Mouse (Mus musculus) induced T-regulatory cell, adult 2 months (primary cell): ENCODE measurements at regions not wholly inside any gene's neighbourhood (a gene's known extent, or its start where the extent isn't known, plus 50 kb on each side); places are given as distances from the start of the nearest gene placed in this dataset.

ENCODE experiments used
- DNase-seq: peaks from one replicate; pipeline ENCODE4 v3.0.0-alpha.2; 2012; ENCODE audit warnings: low read depth

DNA sequence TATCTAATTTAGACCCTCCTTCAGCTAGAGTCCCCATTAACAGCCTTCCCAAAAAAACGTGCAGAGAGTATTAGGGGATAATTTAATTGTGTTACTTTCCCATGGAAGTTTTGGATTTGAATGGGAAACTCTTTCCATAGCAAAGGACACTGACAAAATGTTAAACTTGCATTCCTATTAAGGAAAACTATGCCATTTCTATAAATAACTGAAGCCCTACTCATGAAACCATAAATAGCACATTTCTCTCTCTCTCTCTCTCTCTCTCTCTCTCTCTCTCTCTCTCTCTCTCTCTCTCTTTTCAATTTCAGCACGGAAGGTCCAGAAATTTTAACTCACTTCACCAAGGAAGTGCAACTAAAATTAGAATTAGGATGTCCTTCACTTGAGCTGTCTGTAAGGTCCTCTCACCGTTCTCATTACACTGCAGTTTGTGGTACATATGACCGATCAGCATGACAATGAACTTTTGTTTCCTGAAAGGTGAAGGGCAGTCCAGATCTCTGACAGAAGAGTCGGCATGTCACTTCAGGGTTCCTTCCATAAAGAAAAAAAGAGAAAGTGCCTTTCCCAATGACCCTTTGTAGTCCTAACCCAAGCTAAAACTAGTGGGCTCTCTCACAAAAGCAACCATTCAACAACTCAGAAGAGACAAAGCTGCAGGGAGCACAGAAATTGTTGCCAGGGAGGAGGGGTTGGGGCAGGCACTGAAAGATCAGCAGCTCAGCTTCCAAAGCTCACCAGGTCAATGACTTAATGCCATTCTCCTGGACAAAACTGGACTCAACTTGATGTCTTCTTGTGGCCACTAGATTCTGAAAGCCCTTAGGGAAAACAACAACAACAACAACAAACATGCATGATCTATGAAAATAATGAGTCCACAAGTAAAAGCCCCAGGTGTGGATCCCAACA lies 696.9 kb downstream of the Diaph3 start:
- no peak for DNase-seq

GRCm38 (mm10) chr14:86441895-86442679 lies 698.9 kb downstream of the Diaph3 start:
- DNase-seq, result no peak

DNA sequence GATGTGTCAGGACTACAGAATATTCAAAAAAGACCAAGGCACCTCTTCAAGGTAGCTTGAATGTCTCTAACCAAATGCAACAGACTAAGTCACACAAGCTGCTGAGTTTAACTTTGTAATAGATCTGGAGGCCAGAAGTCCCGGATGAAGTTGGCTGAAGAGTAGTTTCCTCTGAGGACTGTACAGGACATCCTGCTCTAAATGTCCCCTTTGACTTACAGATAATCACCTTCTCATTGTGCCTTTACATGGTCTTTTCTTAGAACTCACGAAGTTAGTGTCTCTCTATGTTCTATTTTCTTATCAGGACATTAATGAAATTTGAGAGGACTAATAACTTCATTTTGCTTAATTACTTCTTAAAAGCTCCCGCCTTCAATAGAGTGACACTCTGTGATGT lies 703.7 kb downstream of the Diaph3 start:
- no peak for DNase-seq

- DNase-seq, result no peak
Observed at GRCm38 (mm10) chr14:86435345-86435744, 705.7 kb downstream of the Diaph3 start.

- DNase-seq, result no peak
Observed at GRCm38 (mm10) chr14:86431215-86431816, 709.7 kb downstream of the Diaph3 start.

DNA sequence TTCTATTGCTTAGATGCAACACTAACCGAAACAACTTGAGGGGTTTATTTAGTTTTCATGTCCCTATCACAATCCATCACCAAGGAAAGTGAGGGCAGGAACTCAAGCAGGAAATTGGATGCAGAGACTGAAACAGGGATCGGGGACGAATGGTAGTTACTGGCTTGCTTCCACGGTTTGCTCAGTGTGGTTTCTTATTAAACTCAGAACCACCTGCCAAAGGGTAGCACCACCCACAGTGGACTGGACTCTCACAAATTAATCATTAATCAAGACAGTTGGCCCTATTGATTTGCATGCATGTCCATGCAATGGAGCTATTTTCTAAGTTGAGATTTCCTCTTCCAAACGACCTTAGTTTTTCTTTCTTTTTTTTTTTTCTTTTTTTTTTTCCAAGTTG lies 719.2 kb downstream of the Diaph3 start:
- no peak for DNase-seq

- DNase-seq, result no peak
Observed at GRCm38 (mm10) chr14:86419959-86420598, 721.0 kb downstream of the Diaph3 start.

- no peak for DNase-seq
Observed at GRCm38 (mm10) chr14:86396876-86397275, 744.2 kb downstream of the Diaph3 start.

DNA sequence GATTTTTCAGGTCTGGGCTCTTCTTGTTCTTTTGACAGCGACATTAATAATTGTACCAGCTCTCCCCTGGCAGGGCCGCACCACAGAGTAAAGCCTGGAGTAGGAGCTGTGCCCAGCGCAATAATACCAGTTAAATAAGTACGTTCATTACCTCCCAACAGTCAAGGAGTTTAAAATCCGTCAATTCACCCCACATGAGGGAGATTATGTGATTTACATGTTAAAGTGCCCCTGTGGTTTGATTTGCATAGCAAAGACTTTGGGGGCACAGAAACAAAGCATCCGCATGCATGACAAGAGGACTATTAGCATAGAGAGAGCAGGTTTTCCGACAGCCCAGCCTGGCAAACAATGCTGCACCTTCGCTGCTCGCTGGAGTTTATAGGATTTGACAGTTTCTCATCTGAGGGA lies 745.1 kb downstream of the Diaph3 start:
- no peak for DNase-seq

DNA sequence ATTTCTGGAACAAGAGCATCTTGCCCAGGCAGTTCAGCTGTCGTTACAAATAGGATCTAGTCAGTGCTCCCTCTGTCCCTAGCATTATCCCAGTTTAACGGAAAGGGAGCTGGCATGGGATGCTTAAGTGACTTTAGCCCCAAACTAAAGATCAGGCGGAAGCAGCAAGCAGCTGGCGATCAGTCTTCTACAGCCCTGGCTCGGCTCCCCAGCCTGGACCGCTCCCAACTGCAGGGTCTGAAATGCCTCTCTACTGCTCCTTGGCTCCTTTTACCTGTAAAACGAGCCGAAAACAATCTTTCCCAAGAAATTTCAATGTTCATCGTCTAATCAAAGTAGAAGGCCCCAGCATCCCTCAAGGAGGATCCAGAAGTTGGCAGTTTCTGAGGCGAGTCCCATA lies 745.5 kb downstream of the Diaph3 start:
- no peak for DNase-seq

GRCm38 (mm10) chr14:86395068-86395467 lies 746.0 kb downstream of the Diaph3 start:
- DNase-seq, result no peak

- no peak for DNase-seq
Observed at GRCm38 (mm10) chr14:86385136-86385535, 755.9 kb downstream of the Diaph3 start.

GRCm38 (mm10) chr14:86365032-86365431 lies 776.0 kb downstream of the Diaph3 start:
- no peak for DNase-seq

DNA sequence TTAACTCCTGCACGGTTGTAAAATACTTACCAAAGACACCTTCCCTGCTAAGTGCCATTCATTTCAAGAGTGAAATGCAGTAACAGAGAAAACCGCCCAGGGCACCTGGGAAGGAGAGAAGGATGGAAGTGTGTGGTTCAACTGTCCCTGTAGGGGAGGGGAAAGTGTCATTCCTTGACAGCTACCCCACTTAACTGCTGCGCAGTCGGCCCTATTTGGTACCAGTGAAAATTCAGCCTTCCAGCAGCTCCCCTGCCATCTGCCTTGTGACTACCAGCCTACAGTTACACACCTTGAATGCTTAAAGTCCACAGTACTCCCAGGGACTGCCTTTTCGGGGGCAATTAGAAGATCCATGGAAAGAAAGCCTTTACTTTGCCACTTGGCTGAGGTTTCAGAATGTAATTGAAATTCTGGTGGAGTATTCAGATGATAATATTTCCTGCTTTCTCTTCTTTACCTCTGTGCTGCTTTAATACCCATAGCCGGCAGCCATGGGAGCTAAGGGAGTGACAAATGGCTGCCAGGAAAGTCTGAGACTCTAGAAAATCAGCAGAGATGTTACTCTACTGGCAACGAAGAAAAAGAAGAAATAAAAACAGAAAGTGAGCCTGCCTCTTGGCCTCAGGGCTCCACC lies 780.5 kb downstream of the Diaph3 start:
- DNase-seq, result no peak

DNA sequence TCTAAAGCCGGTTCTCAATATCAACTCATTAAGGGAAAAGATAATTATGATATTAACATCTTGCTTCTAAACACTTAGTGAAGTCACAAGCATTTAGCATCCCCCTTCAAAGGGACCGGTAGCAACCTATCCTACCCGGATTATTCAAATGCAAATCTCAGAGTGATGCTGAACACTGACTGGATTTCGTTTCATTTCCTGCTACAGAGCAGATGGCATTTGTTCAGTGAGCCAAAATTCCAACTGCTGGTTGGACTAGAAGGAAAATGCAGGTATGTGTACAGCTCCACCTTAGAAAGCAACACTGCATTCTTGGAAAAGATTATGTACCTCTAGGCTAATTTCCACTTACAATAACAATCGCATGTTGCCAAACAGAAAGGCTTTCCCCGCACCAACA lies 782.5 kb downstream of the Diaph3 start:
- DNase-seq, result no peak

DNA sequence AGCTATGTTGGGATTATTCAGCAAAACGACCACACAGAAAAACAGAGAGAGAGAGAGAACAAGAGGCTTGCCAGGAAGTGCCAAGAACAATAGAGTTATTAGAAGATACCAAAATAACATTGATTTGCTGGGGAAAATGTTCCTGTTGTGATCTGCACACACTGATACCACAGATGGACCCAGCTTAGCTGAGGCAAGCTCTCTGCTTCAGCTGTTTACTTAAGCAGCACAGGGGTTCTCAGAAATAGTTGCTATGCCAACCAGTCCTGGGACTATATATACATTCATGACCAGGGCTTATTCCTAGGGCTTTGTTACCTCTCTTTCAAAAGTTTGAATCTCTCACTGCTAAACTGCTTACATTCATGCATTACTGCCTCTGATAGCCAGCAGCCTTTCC lies 790.5 kb downstream of the Diaph3 start:
- DNase-seq, result no peak

- no peak for DNase-seq
Observed at GRCm38 (mm10) chr14:86339007-86339406, 802.0 kb downstream of the Diaph3 start.

DNA sequence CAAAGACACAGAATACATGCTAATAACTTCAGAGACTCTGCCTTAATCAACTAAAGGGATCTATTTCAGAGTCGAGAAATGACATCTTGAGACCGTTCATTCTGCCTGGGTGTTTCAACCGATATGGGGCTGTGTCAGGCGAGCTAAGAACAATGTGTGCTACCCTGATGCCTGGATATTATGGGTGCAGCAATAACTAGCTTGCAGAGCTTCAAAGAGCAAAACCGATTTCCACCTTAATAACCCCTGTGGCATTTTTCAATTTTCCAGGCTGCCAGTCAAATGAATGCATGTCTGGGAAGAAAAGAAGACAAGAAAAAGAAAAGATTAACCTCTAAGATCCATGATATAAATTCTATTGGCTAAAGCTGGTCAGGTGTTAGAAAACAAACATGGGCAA lies 804.0 kb downstream of the Diaph3 start:
- no peak for DNase-seq

- DNase-seq, result no peak
Observed at GRCm38 (mm10) chr14:86335284-86335683, 805.8 kb downstream of the Diaph3 start.

DNA sequence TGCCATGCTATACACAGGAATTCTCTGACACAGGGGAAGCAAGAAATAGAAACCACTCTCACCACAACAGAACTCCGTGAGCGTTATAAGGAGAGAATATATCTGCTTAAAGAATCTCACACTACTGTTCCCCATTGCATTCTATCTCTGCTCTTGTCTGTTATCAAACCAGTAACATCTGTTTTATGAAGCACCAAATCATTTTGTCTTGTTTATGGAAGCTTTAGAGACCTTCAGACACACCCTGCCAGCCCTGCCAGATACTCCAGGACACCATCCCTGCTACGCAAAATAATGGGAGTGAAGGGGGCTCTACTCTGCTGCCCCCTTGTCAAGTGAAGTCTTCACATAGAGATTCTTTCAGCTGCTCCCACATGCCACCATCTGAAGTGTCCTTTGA lies 811.9 kb downstream of the Diaph3 start:
- no peak for DNase-seq

GRCm38 (mm10) chr14:86327646-86328045 lies 813.4 kb downstream of the Diaph3 start:
- DNase-seq, result no peak

GRCm38 (mm10) chr14:86322365-86322764 lies 818.7 kb downstream of the Diaph3 start:
- no peak for DNase-seq
